Mouse (Mus musculus) olfactory bulb, adult 2 months (tissue): ENCODE data around the gene Col23a1.

ENCODE experiments used
- CTCF ChIP-seq: fragments of 200-500 bp; IDR thresholded peaks from 2 replicates; pipeline ENCODE4 v1.5.1; 2012; ENCODE audit warnings: low read depth, mild to moderate bottlenecking, low read length, moderate library complexity; ENCODE audit not compliant: insufficient read depth
- POLR2A ChIP-seq: fragments of 200-500 bp; IDR thresholded peaks from 2 replicates; pipeline ENCODE4 v1.6.1; 2012; ENCODE audit warnings: mild to moderate bottlenecking, low read depth, low read length, moderate library complexity; ENCODE audit not compliant: insufficient read depth

DNA sequence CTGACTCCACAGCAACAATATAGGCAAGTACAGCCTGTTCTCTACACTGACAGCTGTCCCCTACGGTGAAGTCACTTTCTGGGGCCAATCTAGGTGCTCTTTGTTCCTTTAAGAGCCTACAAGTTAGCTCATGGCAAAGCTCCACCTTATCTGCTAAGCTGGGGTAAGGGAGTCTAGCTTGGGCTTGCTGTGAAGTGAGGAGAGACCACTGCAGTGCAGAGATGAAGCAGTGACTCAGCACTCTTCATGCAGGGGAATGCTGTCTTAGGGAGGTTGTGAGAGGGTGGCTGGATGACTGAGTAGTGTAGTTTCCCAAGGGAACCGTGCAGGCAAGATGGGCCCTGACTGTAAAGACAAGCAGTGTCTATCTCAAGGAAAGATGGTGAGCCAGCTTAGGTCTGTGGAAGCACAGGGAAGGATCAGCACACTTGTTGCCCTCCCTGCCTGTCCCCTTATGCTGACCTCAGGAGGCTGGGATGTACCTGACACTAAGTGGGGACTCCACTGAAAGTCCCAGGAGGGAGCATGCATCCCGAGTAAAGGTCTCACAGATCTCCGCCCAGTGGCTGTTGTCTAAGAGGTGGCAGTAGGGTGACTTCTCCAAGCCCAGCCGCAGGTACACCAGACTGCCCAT is 335.6 kb downstream of the Col23a1 start:
- TF ChIP-seq CTCF (no peak), POLR2A (no peak)
